Mouse (Mus musculus) macrophage (primary cell): ENCODE measurements around the gene Oscp1. TPM values are rescaled to one million over a fixed set of nuclear protein-coding genes. Genes with fewer than 3 reads are reported as not detected.
A peak's percentile ranks its signal among the peaks of the same experiment; 100 is the strongest.

Experiments
- H3K27ac ChIP-seq: fragments of 350-480 bp; formaldehyde crosslinking; 2 replicates; pipeline ENCODE4 v1.9.0; 2021
- H3K36me3 ChIP-seq: fragments of 350-480 bp; formaldehyde crosslinking; 2 replicates; pipeline ENCODE4 v1.9.0; 2021; ENCODE audit errors: inconsistent target
- H3K4me3 ChIP-seq: fragments of 350-480 bp; formaldehyde crosslinking; 2 replicates; pipeline ENCODE4 v1.9.0; 2021; ENCODE audit errors: inconsistent target
- H3K79me2 ChIP-seq: fragments of 350-480 bp; formaldehyde crosslinking; 2 replicates; pipeline ENCODE4 v1.9.0; 2021; ENCODE audit errors: inconsistent target
- WGBS: methylation state at CpG from one replicate; pipeline ENCODE4 v1.1.7; 2026; ENCODE audit warnings: inconsistent platforms; ENCODE audit not compliant: missing documents; 5-methylcytosine and 5-hydroxymethylcytosine counted together
- polyA plus RNA-seq: library from polyadenylated mRNA; stranded (reverse); fragments of 250-400 nt; gene quantifications from 3 replicates; pipeline ENCODE4 v1.2.4, GENCODE M21; 2018; ENCODE audit warnings: inconsistent platforms
- total RNA-seq, 78 experiments: library from RNA; depleted of rRNA; stranded (reverse); fragments of 250-400 nt; gene quantifications; 1 replicate in 9 of 78; 2 replicates in 24 of 78; 3 replicates in 43 of 78; 4 replicates in 2 of 78; pipeline ENCODE4 v1.2.4; 2018; ENCODE audit warnings: inconsistent platforms in 56 of 78

Oscp1 gene
- 1 to 10 TPM in 19 of 26 experiments, under 1 TPM in 1, not detected in 6; 0.44 to 6.3 (median 2.6) TPM for total RNA-seq (2018; cell fraction: chromatin; rRNA removed)
- total RNA-seq (2018; cell fraction: cytosol; rRNA removed), result 1 to 10 TPM; 1.0 to 3.2 (median 2.4) TPM
- total RNA-seq (2018; cell fraction: nucleus; rRNA removed), result 1 to 10 TPM in 16 of 26 experiments, under 1 TPM in 6, not detected in 4; 0.23 to 3.4 (median 1.7) TPM
- polyA plus RNA-seq, result 1.3 to 1.4 TPM (median 1.4 TPM) in 3 replicates

DNA sequence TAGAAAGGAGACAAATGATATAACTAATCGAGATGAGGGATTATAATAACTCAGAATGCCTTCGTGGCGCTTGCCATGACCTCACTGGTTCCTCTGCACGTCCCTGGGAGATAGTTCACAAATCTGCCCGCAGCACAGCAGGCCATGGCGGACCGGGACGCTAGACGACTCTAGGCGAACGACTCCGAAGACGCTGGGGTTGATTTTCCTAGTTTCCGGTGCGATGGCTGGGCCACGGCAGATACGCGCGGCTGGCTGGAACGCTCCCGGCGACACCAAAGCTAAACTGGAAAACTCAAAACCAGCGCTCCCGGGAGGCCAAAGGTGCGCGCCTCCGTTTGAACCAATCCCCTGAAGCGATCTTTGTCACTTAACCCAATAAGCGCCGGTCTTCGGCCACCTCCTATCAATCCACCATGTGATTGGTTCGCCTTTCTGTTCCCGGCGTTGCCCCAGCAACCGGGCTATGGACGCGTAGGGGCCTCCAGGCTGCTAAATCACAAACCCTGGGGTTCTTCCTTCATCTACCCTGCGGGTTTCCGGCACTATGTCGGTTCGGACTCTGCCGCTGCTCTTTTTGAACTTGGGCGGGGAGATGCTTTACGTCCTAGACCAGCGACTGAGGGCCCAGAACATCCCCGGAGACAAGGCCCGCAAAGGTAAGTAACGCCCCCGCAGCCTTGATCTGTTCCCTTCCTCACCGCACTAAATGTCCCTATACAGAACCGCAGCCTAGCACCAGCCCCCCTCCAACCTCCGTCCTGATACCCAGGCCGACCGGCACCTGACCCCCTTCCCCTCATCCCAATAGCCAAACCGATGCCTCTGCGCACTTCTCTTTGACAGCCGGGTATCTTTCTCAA is at the start of gene Oscp1:
Oscp1 (plus strand) TSS at position 432 of the 863 bp plus-strand sequence.
- Histone ChIP-seq H3K4me3 (peak within 1 kb of the TSS; percentile 74), H3K36me3 (peaks cover 19% of the 10 kb centered on the region), H3K79me2 (no peaks in the 10 kb centered on the region), H3K27ac (peak within 1 kb of the TSS; percentile 30)
- WGBS, result 2% methylated on average over 54 of the region's 57 CpGs

DNA sequence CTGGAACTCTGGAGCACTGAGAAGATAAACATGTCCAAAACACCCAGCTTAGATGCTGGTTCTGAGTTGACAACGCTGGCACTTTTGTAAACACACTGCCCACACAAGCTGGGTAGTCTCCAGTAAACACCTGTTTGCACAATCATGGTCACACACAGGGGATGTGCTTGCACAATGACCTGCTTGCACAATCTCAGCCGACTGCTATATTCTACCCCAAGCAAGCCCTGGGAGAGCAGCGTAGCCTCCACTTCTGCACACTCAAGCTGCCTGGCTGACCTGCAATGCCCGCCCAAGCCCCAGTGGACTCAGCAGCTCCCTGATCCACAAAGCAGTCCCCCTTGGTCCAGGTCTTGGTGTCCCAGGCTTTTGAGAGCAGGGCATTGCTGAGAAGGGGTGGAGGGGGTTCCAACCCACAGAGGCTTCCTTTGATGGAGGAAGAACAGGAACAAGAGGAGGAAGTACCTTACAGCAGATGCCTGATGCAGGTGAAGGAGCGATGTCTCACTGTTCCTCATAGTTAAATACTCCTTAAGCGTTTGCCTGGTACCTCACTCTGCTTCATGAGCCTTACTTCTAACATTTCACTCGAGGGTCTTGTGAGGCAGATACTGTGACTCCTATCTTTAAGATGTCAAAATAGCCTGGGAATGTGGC is 40.6 kb upstream of the Oscp1 start:
- no peaks in the 10 kb centered on the region for H3K36me3 ChIP-seq
- no peaks in the 10 kb centered on the region for H3K79me2 ChIP-seq
- no peak overlapping the region for H3K4me3 ChIP-seq
- H3K27ac ChIP-seq, result peak overlapping the region; percentile 89
- 33% methylated on average over 7 of the region's 7 CpGs for WGBS

DNA sequence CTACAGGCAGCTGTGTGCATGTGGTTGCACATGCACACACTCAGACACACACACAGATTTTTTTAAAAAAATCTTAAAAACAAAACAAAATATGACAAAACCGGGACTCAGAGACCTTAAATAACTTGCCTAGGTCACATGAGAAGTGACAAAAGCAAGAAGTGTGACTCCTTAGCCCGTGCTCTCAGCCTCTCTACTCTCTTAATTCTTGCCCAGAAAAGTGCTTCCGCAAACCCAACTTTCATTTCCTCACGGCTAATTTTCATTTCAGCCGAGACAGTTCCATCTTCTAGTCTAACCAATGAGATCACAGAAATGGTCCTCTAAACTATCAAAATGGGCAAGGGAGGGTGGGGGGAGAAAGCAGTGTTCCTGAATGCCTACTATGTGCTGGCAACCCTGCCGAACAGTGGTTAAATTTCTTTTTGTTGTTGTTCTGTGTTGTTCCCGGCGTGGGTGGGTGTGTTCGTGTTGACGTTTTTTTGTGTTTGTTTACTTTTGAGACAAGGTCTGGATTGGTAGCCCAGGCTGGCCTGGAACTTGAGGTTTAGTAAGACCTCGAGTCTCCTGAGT is 39.3 kb upstream of the Oscp1 start:
- H3K36me3 ChIP-seq, result no peaks in the 10 kb centered on the region
- H3K27ac ChIP-seq, result peak overlapping the region; percentile 89
- H3K4me3 ChIP-seq, result no peak overlapping the region
- peaks cover 7% of the 10 kb centered on the region; the same call in 1 of the 2 replicates for H3K79me2 ChIP-seq
- 37% methylated on average over 10 of the region's 11 CpGs for WGBS

DNA sequence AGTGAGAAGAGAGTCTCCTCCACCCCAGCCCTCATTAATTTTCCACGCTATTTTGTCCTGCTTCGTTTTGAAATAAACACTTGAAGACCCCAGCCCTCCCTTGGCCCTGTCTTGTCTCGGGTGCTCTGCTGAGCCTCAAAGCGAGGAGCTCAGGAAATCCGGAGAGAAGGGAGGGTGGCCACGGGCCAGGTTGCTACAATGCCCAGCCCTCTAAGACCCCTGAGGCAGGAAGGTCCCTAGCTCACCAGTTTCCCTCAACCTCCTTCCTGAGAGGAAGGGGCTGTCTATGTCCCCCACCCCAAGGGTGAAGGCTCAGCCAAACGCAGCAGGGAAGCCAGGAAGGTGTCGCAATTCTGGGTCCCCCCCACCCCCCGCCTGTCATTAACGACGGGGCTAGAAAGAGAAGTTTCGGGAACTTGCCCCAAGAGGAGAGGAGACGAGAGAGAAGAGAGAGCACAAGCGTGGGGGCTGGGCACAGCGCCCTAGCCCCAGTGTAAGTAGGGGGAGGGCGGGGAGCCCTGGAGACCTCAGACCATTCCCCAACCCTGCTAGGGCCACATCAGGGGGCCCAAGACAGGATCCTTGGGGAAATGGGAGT is 34.0 kb upstream of the Oscp1 start, which contains the start of gene Csf3r:
Csf3r (plus strand) TSS at position 248 of the 598 bp plus-strand sequence.
- H3K79me2 ChIP-seq, result peaks cover 41% of the 10 kb centered on the region; the same call in 1 of the 2 replicates
- WGBS, result 11% methylated on average over 16 of the region's 16 CpGs
- H3K27ac ChIP-seq, result peak within 1 kb of the TSS; percentile 86
- peaks cover 30% of the 10 kb centered on the region for H3K36me3 ChIP-seq
- H3K4me3 ChIP-seq, result peak within 1 kb of the TSS; percentile 39

DNA sequence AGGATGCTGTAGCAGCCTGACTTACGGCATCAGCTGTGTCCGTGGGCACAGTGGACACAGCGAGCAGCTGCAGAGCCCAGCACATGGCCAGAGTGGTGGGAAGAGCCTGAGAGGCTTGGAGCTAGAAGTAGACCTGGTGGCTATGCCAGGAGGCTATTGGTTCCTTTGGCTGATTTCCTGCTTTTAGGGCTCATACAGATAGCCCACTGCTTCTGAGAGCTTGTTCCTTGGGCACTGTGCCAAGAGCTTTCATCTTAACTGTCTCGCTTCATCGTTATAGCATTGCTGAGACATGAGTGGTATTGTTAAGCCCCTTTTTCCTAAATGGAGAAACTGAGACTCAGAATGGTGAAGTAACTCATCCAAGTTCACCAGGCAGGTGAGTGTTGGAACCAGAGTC is 32.6 kb upstream of the Oscp1 start:
- H3K4me3 ChIP-seq, result no peak overlapping the region
- WGBS, result 48% methylated on average over 5 of the region's 5 CpGs
- peaks cover 41% of the 10 kb centered on the region; the same call in 1 of the 2 replicates for H3K79me2 ChIP-seq
- no peak overlapping the region for H3K27ac ChIP-seq
- H3K36me3 ChIP-seq, result peaks cover 42% of the 10 kb centered on the region

DNA sequence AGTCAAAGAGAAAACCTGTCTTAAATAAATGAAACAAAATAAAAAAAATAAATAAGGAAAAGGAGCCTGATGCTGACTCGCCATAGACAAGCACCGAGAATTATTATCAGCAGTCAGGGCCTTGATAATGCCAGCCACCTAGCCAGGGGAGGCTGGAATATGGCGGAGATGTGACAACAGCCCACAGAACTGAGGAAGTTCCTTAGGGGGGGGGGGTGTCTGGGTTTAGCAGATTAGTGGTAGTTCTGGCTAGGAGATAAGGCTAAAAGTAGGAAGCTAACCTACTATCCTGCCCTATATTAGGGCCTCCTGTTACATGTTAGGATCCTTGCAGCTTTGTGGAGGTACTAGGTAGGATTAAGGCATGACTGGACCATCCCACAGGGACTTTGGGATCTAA is 30.4 kb upstream of the Oscp1 start:
- WGBS, result 73% methylated on average over 3 of the region's 3 CpGs

DNA sequence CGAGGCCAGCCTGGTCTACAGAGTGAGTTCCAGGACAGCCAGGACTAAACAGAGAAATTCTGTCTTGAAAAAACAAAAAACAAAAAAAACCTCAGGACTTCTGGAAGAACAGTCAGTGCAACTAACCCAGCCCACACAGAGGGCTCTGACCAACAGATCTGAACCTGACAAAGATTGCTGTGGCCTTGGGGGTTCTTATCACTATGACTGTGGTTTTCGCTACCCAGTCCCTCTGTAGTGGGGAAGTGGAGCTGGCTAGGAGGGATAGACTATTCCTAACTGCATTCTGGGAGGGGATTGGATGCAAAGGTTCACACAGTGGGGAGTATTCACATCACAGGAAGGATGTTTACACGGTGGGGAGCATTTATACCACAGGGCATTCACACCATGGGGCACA is 29.3 kb upstream of the Oscp1 start:
- WGBS, result 78% methylated on average over 3 of the region's 3 CpGs
- H3K27ac ChIP-seq, result no peak overlapping the region

More for the DNA sequence above, 30.4 kb upstream of the Oscp1 start:
- Histone ChIP-seq H3K4me3 (no peak overlapping the region), H3K36me3 (peaks cover 55% of the 10 kb centered on the region), H3K79me2 (peaks cover 41% of the 10 kb centered on the region; the same call in 1 of the 2 replicates), H3K27ac (no peak overlapping the region)

DNA sequence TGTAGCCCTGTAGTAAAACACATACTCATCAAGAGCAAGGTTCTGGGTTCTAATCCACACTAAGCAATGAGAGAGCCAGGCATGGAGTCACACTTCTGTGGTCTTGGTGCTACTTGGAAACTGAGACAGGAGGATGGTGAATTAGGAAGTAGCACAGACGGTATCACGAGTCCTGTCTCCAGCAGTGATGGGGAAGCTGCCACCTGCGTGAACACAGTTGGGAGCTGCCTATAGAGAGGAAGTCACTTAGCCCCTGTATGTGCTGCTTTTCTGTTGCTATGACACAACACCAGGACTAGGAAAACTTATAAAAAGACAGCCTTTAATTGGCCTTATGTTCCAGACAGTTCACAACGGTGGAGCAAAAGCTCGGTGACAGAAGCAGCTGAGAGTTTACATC is 27.7 kb upstream of the Oscp1 start:
- peaks cover 17% of the 10 kb centered on the region; the same call in 1 of the 2 replicates for H3K79me2 ChIP-seq
- no peak overlapping the region for H3K4me3 ChIP-seq
- 33% methylated on average over 5 of the region's 5 CpGs for WGBS
- H3K27ac ChIP-seq, result no peak overlapping the region
- peaks cover 78% of the 10 kb centered on the region for H3K36me3 ChIP-seq

More for the DNA sequence above, 29.3 kb upstream of the Oscp1 start:
- Histone ChIP-seq H3K79me2 (peaks cover 33% of the 10 kb centered on the region; the same call in 1 of the 2 replicates), H3K36me3 (peaks cover 66% of the 10 kb centered on the region), H3K4me3 (no peak overlapping the region)

DNA sequence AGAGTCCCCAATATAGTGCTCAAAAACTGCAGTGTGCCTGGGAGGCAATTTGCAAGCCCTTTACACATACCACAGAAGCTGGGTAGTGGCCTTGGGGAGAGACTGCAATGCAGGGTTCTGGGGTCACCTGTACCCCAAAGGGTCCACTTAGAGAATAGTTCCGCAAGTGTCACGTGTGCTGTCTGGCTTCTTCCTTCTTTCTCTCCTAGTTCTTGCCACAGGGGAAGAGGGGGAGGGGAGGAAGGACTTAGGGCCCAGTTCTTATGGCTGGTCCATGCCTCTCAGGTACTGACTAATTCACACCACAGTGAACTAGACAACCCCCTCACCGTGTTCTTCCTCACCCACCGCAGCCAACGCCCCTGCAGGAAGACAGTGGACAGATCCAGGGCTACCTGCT is 23.0 kb upstream of the Oscp1 start:
- Histone ChIP-seq H3K4me3 (no peak overlapping the region), H3K36me3 (peaks cover 80% of the 10 kb centered on the region), H3K27ac (no peak overlapping the region), H3K79me2 (no peaks in the 10 kb centered on the region)
- WGBS, result 81% methylated on average over 5 of the region's 5 CpGs

DNA sequence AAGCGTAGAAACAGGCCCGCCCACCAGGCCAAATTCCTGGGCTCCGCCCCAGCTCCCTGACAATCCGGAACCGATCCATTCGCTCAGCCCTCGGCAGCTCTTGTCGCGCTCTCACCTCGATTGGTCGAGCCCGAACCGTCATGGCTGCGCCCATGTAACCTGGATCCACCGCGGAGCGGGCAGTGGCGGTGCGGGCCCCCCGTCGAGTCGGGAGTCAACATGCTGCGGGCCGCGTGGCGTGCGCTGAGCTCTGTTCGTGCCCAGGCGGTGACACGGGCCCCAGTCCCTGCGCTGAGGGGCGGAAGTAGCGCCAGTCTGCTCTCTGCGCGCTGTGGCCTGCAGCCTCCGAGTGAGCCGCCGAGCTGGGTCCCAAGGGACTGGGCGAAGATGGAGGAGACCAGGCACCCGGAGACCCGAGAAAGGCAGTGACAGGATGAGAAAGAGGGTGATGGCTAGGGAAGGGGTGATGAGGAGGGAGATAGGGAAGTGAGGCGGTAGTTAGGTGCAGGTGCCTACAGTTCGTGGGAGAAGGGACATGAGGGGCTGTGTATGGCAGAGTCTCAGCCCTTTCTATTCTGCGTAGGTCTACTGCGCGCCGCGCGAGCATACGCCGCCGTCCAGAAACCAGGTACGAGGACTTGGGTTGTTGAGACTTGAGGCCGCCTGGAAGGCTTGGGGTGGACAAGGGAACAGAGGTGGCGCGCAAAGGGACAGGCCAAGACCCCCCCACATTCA is 11.3 kb upstream of the Oscp1 start, which contains the start of gene Mrps15:
Mrps15 (plus strand) TSS at position 75 of the 735 bp plus-strand sequence.
- Histone ChIP-seq H3K27ac (peak within 1 kb of the TSS; percentile 52), H3K36me3 (peaks cover 26% of the 10 kb centered on the region; the same call in 1 of the 2 replicates), H3K4me3 (peak within 1 kb of the TSS; percentile 98), H3K79me2 (peaks cover 13% of the 10 kb centered on the region)
- whole genome bisulfite sequencing, result 2% methylated on average over 56 of the region's 56 CpGs

DNA sequence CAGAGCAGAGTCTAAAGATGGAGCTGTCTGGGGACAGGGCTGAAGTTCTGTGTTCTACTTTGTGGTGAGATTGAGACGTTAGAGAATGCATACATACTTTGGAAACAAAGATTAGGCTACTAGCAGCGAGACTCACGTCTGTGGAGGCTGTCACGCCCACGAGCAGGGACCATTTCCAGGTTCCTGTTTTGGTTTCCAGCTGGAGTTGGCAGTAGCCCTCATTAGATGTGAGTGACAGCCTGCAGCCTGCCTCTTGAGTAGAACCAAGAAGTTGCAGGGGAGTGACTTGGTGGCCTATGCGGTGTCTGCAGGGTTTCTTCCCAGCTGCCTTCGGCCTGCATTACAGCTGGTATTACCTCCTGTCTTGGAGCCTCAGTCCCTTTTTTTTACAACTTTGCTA is 6.7 kb upstream of the Oscp1 start:
- no peak overlapping the region for H3K4me3 ChIP-seq
- 43% methylated on average over 7 of the region's 7 CpGs for WGBS
- H3K79me2 ChIP-seq, result peaks cover 13% of the 10 kb centered on the region
- H3K27ac ChIP-seq, result no peak overlapping the region
- H3K36me3 ChIP-seq, result peaks cover 32% of the 10 kb centered on the region

DNA sequence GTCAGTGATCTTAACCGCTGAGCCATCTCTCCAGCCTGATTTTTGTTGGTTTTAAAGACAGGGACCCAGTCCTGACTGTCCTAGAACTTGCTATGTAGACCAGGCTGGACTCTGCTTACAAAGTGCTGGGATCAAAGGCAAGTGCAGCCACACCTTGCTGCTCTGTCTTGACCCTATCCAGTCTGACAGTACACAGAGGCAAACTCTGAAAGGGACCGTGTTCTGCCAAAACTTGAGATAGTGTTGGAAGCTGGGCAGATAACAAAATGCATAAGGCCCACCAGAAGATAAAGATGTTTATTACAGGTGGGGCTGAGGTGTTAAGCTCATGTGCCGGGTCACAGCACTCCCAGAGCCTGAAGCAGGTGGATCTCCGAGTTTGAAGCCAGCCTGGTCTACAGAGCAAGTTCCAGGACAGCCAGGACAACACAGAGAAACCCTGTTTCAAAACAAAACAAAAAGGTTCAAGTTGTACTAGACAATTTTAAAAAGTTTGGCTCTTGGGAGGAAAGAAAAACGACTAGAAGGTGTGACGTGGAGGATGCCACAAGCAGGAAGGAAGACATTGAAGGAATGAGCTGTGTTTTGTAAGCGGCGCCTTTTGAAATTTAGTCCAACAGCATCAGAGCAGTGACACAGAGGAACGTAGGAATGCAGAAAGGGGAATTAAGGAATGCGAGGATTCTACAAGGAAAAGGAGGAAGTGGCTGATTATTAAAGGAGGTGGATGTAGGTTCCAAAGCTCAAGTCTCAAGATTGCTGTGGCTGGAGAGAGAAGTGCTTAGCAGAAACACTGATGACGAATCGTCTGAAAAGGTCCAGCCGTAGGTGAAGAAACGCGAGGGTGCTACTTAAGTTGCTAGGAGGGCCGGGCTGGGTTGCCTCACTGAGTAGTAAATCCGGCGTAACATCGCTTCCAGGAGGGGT is 895 bp upstream of the Oscp1 start:
- Histone ChIP-seq H3K4me3 (peak overlapping the region; percentile 74), H3K36me3 (peaks cover 20% of the 10 kb centered on the region), H3K27ac (peak overlapping the region; percentile 30), H3K79me2 (no peaks in the 10 kb centered on the region)
- WGBS, result 13% methylated on average over 19 of the region's 19 CpGs
